Mouse (Mus musculus) midbrain, embryonic 16.5 days (tissue): ENCODE results near the gene Prkcd. TPM values are rescaled to one million over a fixed set of nuclear protein-coding genes. Genes with fewer than 3 reads are reported as not detected.

Experiments
- ATAC-seq: fragments of 200-750 bp; cut with Nextera tagmentation; 2 replicates; pipeline ENCODE4 v1.8.0; 2017; ENCODE audit warnings: moderate TSS enrichment
- H3K27ac ChIP-seq: fragments of 300-500 bp; sonication (generic); 2 replicates; pipeline ENCODE4 v1.5.1; 2014; ENCODE audit warnings: mild to moderate bottlenecking, low read length, mixed read lengths
- H3K27me3 ChIP-seq: fragments of 300-500 bp; sonication (generic); 2 replicates; pipeline ENCODE4 v1.6.1; 2014; ENCODE audit warnings: low read depth, low read length, mixed read lengths; ENCODE audit not compliant: control insufficient read depth, insufficient read depth
- H3K36me3 ChIP-seq: fragments of 300-500 bp; sonication (generic); 2 replicates; pipeline ENCODE4 v1.6.1; 2014; ENCODE audit warnings: mild to moderate bottlenecking, low read length, moderate library complexity, mixed read lengths; ENCODE audit not compliant: control insufficient read depth, insufficient read depth
- H3K4me1 ChIP-seq: fragments of 300-500 bp; sonication (generic); 2 replicates; pipeline ENCODE4 v1.6.1; 2014; ENCODE audit warnings: mild to moderate bottlenecking, low read length, mixed read lengths; ENCODE audit not compliant: control insufficient read depth, insufficient read depth
- H3K4me2 ChIP-seq: fragments of 300-500 bp; sonication (generic); 2 replicates; pipeline ENCODE4 v1.6.1; 2014; ENCODE audit warnings: mild to moderate bottlenecking, low read length, mixed read lengths
- H3K4me3 ChIP-seq: fragments of 300-500 bp; sonication (generic); 2 replicates; pipeline ENCODE4 v1.5.1; 2014; ENCODE audit warnings: low read depth, mild to moderate bottlenecking, low read length, moderate library complexity, mixed read lengths
- H3K9ac ChIP-seq: fragments of 300-500 bp; sonication (generic); 2 replicates; pipeline ENCODE4 v1.6.1; 2014; ENCODE audit warnings: low read depth, low read length, mixed read lengths
- H3K9me3 ChIP-seq: fragments of 300-500 bp; sonication (generic); replicated peaks from 2 replicates; pipeline ENCODE4 v1.6.1; 2014; ENCODE audit warnings: mild to moderate bottlenecking, low read length, mixed read lengths; ENCODE audit not compliant: control insufficient read depth, poor library complexity, severe bottlenecking
- WGBS: fragments of 180-500 bp; shearing (Covaris S2); extraction: QIAGEN DNeasy Blood & Tissue Kit; methylation state at CpG from one replicate; pipeline ENCODE4 v1.1.7; 2014; 5-methylcytosine and 5-hydroxymethylcytosine counted together
- polyA plus RNA-seq: library from polyadenylated mRNA; unstranded; fragments of >200 nt; fragmentation: Nextera tagmentation; extraction: Ambion mirVana; gene quantifications from 2 replicates; pipeline ENCODE4 v1.2.1, GENCODE M21; 2015

The Prkcd gene
- polyA plus RNA-seq, 1 experiment from 2014 or later = 15.4 TPM

DNA sequence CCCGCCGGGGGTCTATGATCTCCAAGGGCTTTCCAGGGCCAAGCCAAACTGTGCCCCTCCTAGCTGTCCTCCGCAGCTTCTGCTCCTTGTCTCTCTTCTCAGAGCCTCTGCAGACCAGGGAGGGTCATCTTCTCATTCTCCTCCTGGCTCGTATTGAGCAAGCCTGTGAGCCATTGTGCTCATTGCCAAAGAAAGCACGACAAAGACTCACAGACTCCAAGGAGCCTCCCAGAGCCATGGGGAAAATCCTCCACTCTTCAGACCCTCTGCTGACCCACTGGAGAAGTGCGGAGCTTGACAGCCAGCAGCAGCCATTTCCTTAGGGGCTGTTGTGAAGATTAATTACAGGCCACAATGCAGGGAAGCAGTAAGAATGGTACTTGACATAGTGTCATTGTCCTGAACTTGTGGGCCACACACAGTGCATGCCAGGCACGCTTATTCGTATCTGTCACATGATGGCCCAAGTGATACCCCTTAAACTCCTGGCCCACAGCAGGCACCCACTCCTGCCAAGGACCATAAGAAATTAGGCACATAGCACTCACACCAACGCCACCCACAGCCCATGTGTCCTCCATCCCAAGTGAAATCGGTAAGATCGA, 35.9 kb downstream of the Prkcd start:
- no peaks in the 10 kb centered on the region for H3K36me3 ChIP-seq
- WGBS = 73% methylated on average over 11 of the region's 11 CpGs
- H3K9me3 ChIP-seq = no peaks in the 10 kb centered on the region
- H3K4me3 ChIP-seq = no peak overlapping the region
- H3K4me2 ChIP-seq = no peak overlapping the region
- no peaks in the 10 kb centered on the region for H3K27me3 ChIP-seq
- no peak overlapping the region for H3K27ac ChIP-seq
- peaks cover 16% of the 10 kb centered on the region for H3K4me1 ChIP-seq
- ATAC-seq = no peak
- H3K9ac ChIP-seq = no peak overlapping the region

DNA sequence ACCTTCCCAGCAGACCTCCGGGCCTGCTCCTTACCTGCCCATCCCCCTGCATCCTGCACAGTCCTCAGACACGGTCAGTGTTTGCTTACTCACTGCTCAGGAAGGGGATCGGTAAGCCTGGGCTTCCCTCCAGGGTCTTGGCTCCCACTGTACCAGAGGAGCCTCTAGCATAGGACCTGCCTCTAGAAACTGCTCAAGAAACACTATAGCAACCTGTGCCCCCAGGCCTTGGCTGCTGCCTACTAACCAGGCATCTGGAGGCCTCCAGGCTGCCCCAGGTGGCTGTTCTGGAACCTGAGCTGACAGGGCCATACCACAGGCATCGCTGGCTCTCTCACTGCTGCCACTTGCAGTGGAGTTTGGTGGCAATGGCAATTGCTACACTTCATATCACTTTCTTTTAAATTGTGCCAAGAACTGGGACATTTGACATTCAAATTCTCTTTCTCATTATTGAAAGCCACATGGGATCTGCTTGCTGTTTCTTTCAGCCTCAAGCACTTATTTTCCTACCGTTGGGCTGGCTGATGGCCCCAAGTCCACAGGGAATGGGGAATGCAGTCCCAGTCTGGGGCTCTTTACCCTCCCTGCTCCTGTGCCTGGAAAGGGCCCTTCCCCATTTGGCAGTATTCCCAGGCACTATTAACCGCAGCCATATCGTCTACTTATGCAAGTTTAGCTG, 39.1 kb downstream of the Prkcd start:
- H3K4me3 ChIP-seq = no peak overlapping the region
- no peaks in the 10 kb centered on the region for H3K9me3 ChIP-seq
- 38% methylated on average over 7 of the region's 7 CpGs for WGBS
- peaks cover 13% of the 10 kb centered on the region for H3K4me1 ChIP-seq
- peak overlapping the region; percentile 41; the same call in 1 of the 2 replicates for H3K9ac ChIP-seq
- peak; percentile 70 for ATAC-seq
- H3K27ac ChIP-seq = peak overlapping the region; percentile 57
- H3K36me3 ChIP-seq = no peaks in the 10 kb centered on the region
- no peak overlapping the region for H3K4me2 ChIP-seq
- no peaks in the 10 kb centered on the region for H3K27me3 ChIP-seq

GRCm38 (mm10) chr14:30585323-30585722, 40.7 kb downstream of the Prkcd start:
- no peak for ATAC-seq
- no peak overlapping the region for H3K9ac ChIP-seq
- no peaks in the 10 kb centered on the region for H3K9me3 ChIP-seq
- H3K4me1 ChIP-seq = peaks cover 13% of the 10 kb centered on the region
- H3K36me3 ChIP-seq = no peaks in the 10 kb centered on the region
- no peak overlapping the region for H3K4me3 ChIP-seq
- H3K4me2 ChIP-seq = no peak overlapping the region
- H3K27me3 ChIP-seq = no peaks in the 10 kb centered on the region
- H3K27ac ChIP-seq = no peak overlapping the region
- WGBS = 87% methylated on average over 5 of the region's 5 CpGs

DNA sequence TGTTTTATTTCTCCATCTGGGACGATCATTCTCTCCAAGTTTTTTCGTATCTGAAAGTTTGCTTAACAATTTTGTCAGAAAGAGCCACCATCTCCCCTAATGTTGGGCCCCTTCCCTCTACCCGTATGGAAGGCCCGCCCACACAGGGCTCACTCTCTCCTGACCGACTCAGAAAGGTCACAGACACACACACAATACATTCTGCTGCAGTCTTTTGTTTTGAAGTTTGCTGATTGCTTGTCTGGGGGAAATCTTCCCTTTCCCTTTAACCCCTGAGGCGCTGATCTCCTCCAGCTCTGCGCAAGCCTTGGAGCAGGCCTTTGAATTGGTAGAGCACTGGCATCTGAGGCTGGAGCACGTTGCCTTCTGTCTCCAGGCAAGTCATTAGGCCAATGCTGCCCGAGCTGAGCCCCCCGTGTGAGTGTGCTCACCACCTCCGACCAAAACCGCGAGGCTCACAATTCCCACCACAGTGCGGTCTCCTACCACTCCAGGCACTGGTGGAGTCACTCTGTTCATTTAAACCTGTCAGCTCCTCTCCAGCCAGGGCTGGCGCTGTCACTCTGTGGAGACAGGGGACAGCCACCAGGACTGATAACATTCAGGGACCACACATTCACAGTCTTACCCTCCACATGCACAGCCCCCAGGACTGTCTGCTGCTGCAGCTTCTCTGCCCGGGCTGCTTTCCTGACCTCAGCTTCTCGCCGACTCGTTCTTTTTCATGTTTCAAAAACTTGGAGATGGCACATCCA, 41.3 kb downstream of the Prkcd start:
- no peaks in the 10 kb centered on the region for H3K27me3 ChIP-seq
- no peak overlapping the region for H3K9ac ChIP-seq
- H3K27ac ChIP-seq = no peak overlapping the region
- H3K36me3 ChIP-seq = no peaks in the 10 kb centered on the region
- no peak for ATAC-seq
- peaks cover 15% of the 10 kb centered on the region for H3K4me1 ChIP-seq
- WGBS = 47% methylated on average over 19 of the region's 19 CpGs
- H3K4me3 ChIP-seq = no peak overlapping the region
- no peaks in the 10 kb centered on the region for H3K9me3 ChIP-seq
- H3K4me2 ChIP-seq = no peak overlapping the region

DNA sequence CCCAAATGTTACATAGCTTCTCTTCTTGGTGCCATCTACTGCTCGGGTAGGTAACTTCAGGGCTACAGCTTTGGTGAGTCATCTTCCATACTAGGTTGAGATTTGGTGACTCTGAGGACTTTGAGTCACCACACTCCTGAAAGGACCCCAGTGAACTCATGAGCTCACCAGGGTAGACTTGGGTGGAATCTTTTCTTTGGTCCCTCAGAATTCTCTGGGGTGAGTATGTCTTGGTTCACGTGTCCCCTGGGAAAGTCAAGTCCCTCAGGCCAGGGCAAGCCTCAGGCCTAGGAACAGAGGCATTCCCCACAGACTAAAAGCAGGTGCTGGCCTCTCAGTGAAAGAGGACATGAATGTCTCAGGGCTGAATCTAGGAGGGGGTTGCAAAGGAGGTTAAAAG, 41.9 kb downstream of the Prkcd start:
- no peak overlapping the region for H3K4me2 ChIP-seq
- no peaks in the 10 kb centered on the region for H3K36me3 ChIP-seq
- H3K9ac ChIP-seq = no peak overlapping the region
- H3K27me3 ChIP-seq = no peaks in the 10 kb centered on the region
- no peaks in the 10 kb centered on the region for H3K9me3 ChIP-seq
- 49% methylated on average over 2 of the region's 2 CpGs for WGBS
- ATAC-seq = no peak
- no peak overlapping the region for H3K27ac ChIP-seq
- no peak overlapping the region for H3K4me3 ChIP-seq
- H3K4me1 ChIP-seq = peaks cover 15% of the 10 kb centered on the region

DNA sequence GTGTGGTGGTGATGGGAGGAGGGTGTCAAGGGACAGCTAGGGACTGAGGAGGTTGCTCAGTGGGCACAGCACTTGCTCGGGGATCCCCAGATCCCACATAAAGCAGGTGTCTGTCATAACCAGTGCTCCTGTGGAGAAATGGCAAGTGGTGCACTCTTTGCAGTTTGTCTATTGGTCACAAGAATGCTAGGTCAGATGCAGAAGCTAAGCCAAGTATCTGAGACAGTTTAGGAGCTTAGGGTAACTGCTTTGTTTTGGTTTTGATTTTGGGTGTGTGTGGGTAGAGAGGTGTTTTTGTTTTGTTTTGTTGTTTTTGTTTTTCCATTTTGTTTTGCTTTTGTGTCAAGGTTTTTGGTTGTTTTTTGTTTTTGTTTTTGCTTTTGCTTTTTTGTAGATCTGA, 44.8 kb downstream of the Prkcd start:
- no peaks in the 10 kb centered on the region for H3K27me3 ChIP-seq
- no peak overlapping the region for H3K4me2 ChIP-seq
- no peak overlapping the region for H3K27ac ChIP-seq
- H3K9ac ChIP-seq = no peak overlapping the region
- H3K4me1 ChIP-seq = peaks cover 7% of the 10 kb centered on the region; the same call in 1 of the 2 replicates
- 75% methylated on average over 1 of the region's 1 CpGs for WGBS
- no peaks in the 10 kb centered on the region for H3K9me3 ChIP-seq
- ATAC-seq = no peak
- no peak overlapping the region for H3K4me3 ChIP-seq
- H3K36me3 ChIP-seq = no peaks in the 10 kb centered on the region

DNA sequence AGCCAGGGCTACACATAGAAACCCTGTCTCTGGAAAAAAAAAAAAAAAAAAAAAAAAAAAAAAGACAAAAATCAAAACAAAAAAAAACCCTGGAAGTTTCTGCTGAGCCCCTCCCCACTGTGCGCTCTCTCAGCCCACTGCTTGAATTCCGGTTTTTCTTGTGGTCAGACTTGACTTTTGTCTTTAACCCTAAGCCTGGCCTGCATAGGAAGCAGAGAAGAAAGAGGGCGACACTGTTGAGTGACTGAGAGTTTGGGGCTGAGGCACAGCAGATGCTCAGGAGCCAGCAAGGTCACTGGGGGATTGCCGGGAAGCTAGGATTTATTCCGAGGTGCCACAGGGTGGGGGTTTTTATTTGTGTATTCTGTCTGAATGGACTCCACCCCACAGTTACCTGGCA, 46.1 kb downstream of the Prkcd start:
- H3K9me3 ChIP-seq = no peaks in the 10 kb centered on the region
- no peak overlapping the region for H3K4me3 ChIP-seq
- no peak overlapping the region for H3K4me2 ChIP-seq
- ATAC-seq = no peak
- H3K36me3 ChIP-seq = peaks cover 2% of the 10 kb centered on the region; the same call in 1 of the 2 replicates
- H3K27ac ChIP-seq = no peak overlapping the region
- H3K9ac ChIP-seq = no peak overlapping the region
- H3K27me3 ChIP-seq = no peaks in the 10 kb centered on the region
- 25% methylated on average over 5 of the region's 5 CpGs for WGBS
- peaks cover 5% of the 10 kb centered on the region; the same call in 1 of the 2 replicates for H3K4me1 ChIP-seq

GRCm38 (mm10) chr14:30579180-30579579, 46.8 kb downstream of the Prkcd start:
- H3K9me3 ChIP-seq = no peaks in the 10 kb centered on the region
- no peak overlapping the region for H3K4me2 ChIP-seq
- H3K9ac ChIP-seq = no peak overlapping the region
- no peak overlapping the region for H3K4me3 ChIP-seq
- H3K27me3 ChIP-seq = no peaks in the 10 kb centered on the region
- 77% methylated on average over 5 of the region's 5 CpGs for WGBS
- no peak overlapping the region for H3K27ac ChIP-seq
- no peak for ATAC-seq
- H3K36me3 ChIP-seq = peaks cover 2% of the 10 kb centered on the region
- peaks cover 2% of the 10 kb centered on the region; the same call in 1 of the 2 replicates for H3K4me1 ChIP-seq
